Mouse (Mus musculus) limb, embryonic 10.5 days (tissue): ENCODE measurements around the gene Krt83. TPM values are rescaled to one million over a fixed set of nuclear protein-coding genes. Genes with fewer than 3 reads are reported as not detected.

Experiments used
- DNase-seq: peaks from one replicate; pipeline ENCODE4 v3.0.0-alpha.2; 2017; ENCODE audit warnings: low spot score
- H3K27ac ChIP-seq: fragments of 300-500 bp; sonication (generic); 2 replicates; pipeline ENCODE4 v1.5.1; 2016; ENCODE audit warnings: mild to moderate bottlenecking
- H3K27me3 ChIP-seq: fragments of 300-500 bp; sonication (generic); 2 replicates; pipeline ENCODE4 v1.6.1; 2016; ENCODE audit warnings: low read depth, mild to moderate bottlenecking; ENCODE audit not compliant: poor library complexity, severe bottlenecking
- H3K36me3 ChIP-seq: fragments of 300-500 bp; sonication (generic); 2 replicates; pipeline ENCODE4 v1.6.1; 2016; ENCODE audit warnings: mild to moderate bottlenecking, moderate library complexity
- H3K4me1 ChIP-seq: fragments of 300-500 bp; sonication (generic); 2 replicates; pipeline ENCODE4 v1.6.1; 2016
- H3K4me3 ChIP-seq: fragments of 300-500 bp; sonication (generic); 2 replicates; pipeline ENCODE4 v1.5.1; 2016; ENCODE audit warnings: mild to moderate bottlenecking, moderate library complexity
- H3K9me3 ChIP-seq: fragments of 300-500 bp; sonication (generic); replicated peaks from 2 replicates; pipeline ENCODE4 v1.6.1; 2016; ENCODE audit warnings: mild to moderate bottlenecking
- WGBS: fragments of 180-500 bp; shearing (Covaris S2); methylation state at CpG from one replicate; pipeline ENCODE4 v1.1.7; 2016; 5-methylcytosine and 5-hydroxymethylcytosine counted together
- polyA plus RNA-seq: library from polyadenylated mRNA; unstranded; fragments of >200 nt; fragmentation: Nextera tagmentation; extraction: Ambion mirVana; gene quantifications from 2 replicates; pipeline ENCODE4 v1.2.1, GENCODE M21; 2016

Gene Krt83
- polyA plus RNA-seq, 1 experiment from 2014 or later = not detected

- Histone ChIP-seq H3K36me3 (no peaks in the 10 kb centered on the region), H3K4me3 (no peak overlapping the region), H3K27me3 (no peaks in the 10 kb centered on the region), H3K4me1 (peaks cover 12% of the 10 kb centered on the region), H3K9me3 (no peaks in the 10 kb centered on the region), H3K27ac (no peak overlapping the region)
- WGBS = 56% methylated on average over 1 of the region's 1 CpGs
- no peak for DNase-seq
Measured at GRCm38 (mm10) chr15:101494203-101494602, 2.9 kb upstream of the Krt83 start.

GRCm38 (mm10) chr15:101493713-101494112, 2.4 kb upstream of the Krt83 start:
- no peaks in the 10 kb centered on the region for H3K36me3 ChIP-seq
- H3K27ac ChIP-seq = no peak overlapping the region; the same call in 1 of the 2 replicates
- H3K27me3 ChIP-seq = no peaks in the 10 kb centered on the region
- H3K9me3 ChIP-seq = no peaks in the 10 kb centered on the region
- WGBS = 87% methylated on average over 6 of the region's 6 CpGs
- H3K4me3 ChIP-seq = no peak overlapping the region
- no peak for DNase-seq
- peaks cover 12% of the 10 kb centered on the region for H3K4me1 ChIP-seq

DNA sequence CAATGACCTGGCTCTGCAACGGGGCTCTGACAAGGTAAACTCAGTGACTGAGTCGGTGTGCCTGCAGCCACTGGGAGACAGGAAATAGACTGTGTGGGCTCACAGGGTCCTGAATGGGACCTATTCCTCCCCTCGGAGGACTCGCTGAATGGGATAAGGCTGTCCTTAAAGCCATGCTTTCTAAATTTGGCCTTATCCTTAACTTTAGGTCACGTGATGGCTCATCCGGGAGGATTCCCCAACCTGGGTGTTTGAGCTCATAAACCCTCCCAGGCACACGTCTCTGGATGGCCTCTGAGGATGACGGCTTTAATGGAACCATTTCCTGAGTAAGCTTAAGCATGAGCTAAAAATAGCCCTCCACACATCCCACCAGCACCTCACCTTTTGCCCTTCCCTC, 1.4 kb upstream of the Krt83 start:
- DNase-seq = no peak
- 58% methylated on average over 8 of the region's 8 CpGs for WGBS
- no peaks in the 10 kb centered on the region for H3K9me3 ChIP-seq
- H3K36me3 ChIP-seq = no peaks in the 10 kb centered on the region
- H3K27me3 ChIP-seq = no peaks in the 10 kb centered on the region
- no peak overlapping the region for H3K27ac ChIP-seq
- no peak overlapping the region for H3K4me3 ChIP-seq
- peaks cover 12% of the 10 kb centered on the region for H3K4me1 ChIP-seq

GRCm38 (mm10) chr15:101485911-101486635, 5.2 kb downstream of the Krt83 start:
- no peaks in the 10 kb centered on the region for H3K9me3 ChIP-seq
- DNase-seq = no peak
- peaks cover 7% of the 10 kb centered on the region; the same call in 1 of the 2 replicates for H3K4me1 ChIP-seq
- no peaks in the 10 kb centered on the region for H3K36me3 ChIP-seq
- no peak overlapping the region for H3K27ac ChIP-seq
- no peak overlapping the region for H3K4me3 ChIP-seq
- WGBS = 80% methylated on average over 11 of the region's 11 CpGs
- H3K27me3 ChIP-seq = no peaks in the 10 kb centered on the region

DNA sequence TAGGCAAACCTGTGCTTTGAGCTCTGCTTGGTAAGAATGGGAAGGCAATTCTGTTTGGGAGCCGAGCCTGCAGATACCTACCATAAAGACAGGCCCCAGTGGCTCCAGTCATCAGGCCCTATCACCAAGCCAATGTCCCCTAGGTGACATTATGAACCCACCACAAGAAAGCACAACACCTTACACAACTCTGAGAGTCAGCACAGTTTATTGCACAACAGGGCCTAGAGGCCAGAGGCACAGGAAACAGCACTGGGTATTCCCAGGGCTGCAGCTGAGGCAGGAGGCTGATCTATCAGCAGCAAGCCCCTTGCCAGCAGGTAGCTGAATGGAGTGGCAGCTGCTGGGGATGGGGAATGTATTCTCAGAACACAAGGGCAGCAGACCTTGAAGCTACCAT, 6.4 kb downstream of the Krt83 start:
- H3K36me3 ChIP-seq = no peaks in the 10 kb centered on the region
- no peak overlapping the region for H3K27ac ChIP-seq
- WGBS = 67% methylated on average over 1 of the region's 1 CpGs
- H3K4me1 ChIP-seq = peaks cover 7% of the 10 kb centered on the region; the same call in 1 of the 2 replicates
- no peaks in the 10 kb centered on the region for H3K9me3 ChIP-seq
- no peak for DNase-seq
- peaks cover 5% of the 10 kb centered on the region; the same call in 1 of the 2 replicates for H3K27me3 ChIP-seq
- H3K4me3 ChIP-seq = no peak overlapping the region

DNA sequence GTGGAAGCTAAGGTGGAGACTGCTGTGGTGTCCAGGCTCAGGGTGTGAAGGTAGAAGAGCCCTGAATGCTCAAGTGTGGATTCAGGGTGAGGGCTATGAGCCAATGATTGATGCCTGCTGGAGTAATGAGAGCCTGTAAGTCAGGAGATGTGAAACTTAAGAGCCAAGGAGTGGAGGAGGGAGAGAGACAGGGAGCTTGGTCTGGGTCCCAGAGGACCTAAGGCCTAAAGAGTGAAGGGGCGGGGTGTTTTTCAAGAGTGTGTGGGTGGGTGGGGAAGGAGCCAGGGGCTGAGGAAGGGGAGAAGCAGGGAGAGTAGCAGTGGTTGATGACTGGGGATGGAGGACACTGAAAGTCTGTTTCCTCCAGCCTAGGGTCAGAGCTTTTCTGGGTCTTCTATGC, 7.7 kb downstream of the Krt83 start:
- Histone ChIP-seq H3K27ac (no peak overlapping the region), H3K27me3 (peaks cover 17% of the 10 kb centered on the region), H3K4me3 (no peak overlapping the region), H3K9me3 (no peaks in the 10 kb centered on the region), H3K4me1 (peaks cover 17% of the 10 kb centered on the region), H3K36me3 (no peaks in the 10 kb centered on the region)
- no peak for DNase-seq
- WGBS = 85% methylated on average over 1 of the region's 1 CpGs

DNA sequence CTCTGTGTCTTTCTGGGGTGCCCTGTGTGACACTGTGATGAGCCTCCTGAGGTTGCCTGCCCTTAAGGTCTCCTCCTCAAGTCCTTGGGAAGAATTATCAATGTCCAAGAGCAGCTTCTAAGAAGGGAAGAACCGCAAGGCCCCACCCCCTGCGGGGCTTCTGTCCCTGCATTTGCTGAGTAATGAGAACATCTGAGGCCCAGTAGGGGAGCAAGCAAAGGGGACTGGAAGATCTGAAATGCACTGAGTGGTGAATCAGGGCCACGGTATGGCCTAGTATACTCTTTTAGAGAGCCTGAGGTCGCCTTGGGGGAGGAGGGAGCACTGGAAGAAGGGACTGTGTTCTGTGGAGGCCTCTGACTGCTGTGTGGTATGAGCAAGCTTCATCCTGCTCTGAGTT, 9.3 kb downstream of the Krt83 start:
- Histone ChIP-seq H3K36me3 (no peaks in the 10 kb centered on the region), H3K4me1 (peaks cover 17% of the 10 kb centered on the region), H3K4me3 (no peak overlapping the region), H3K27ac (no peak overlapping the region), H3K9me3 (no peaks in the 10 kb centered on the region), H3K27me3 (peaks cover 30% of the 10 kb centered on the region)
- 48% methylated on average over 4 of the region's 4 CpGs for whole genome bisulfite sequencing
- DNase-seq = no peak

- peak overlapping the region; percentile 40 for H3K4me3 ChIP-seq
- H3K27me3 ChIP-seq = peaks cover 30% of the 10 kb centered on the region
- 40% methylated on average over 11 of the region's 11 CpGs for WGBS
- H3K36me3 ChIP-seq = no peaks in the 10 kb centered on the region
- no peak for DNase-seq
- H3K9me3 ChIP-seq = no peaks in the 10 kb centered on the region
- no peak overlapping the region for H3K27ac ChIP-seq
- H3K4me1 ChIP-seq = peaks cover 10% of the 10 kb centered on the region
Measured at GRCm38 (mm10) chr15:101479666-101480060, 11.6 kb downstream of the Krt83 start.

DNA sequence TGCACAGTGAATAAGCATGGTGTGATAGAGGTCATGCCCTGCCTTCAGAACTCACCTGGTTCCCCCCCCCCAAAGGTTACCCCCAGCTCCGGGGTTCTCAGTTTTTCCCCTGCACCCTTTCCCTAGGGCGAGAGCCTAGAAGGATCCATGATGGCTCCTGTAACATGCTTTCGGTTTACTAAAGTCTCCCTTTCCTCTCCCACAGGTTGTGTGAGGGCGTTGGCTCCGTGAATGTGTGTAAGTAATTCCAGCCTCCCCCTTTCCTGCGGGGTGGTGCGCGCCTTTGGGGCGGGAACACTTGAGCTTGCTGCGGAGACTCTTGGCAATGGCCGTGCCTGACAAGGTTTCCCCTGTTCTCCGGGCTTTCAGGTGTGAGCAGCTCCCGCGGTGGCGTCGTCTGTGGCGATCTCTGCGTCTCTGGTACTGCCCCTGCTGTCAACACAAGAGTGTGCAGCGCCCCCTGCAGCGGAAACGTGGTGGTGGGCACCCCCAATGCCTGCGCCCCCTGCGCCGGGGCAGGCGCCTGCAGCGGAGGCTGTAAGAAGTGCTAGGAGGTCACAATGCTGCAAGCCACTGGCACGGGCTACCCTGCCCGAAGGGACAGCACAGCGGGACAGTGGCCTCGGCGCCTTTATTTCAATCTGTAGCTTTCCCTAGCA, 12.2 kb downstream of the Krt83 start:
- peak; percentile 71 for DNase-seq
- Histone ChIP-seq H3K4me1 (peaks cover 10% of the 10 kb centered on the region), H3K27me3 (peaks cover 30% of the 10 kb centered on the region), H3K9me3 (no peaks in the 10 kb centered on the region), H3K27ac (no peak overlapping the region), H3K36me3 (no peaks in the 10 kb centered on the region), H3K4me3 (peak overlapping the region; percentile 40)
- WGBS = 8% methylated on average over 31 of the region's 31 CpGs

DNA sequence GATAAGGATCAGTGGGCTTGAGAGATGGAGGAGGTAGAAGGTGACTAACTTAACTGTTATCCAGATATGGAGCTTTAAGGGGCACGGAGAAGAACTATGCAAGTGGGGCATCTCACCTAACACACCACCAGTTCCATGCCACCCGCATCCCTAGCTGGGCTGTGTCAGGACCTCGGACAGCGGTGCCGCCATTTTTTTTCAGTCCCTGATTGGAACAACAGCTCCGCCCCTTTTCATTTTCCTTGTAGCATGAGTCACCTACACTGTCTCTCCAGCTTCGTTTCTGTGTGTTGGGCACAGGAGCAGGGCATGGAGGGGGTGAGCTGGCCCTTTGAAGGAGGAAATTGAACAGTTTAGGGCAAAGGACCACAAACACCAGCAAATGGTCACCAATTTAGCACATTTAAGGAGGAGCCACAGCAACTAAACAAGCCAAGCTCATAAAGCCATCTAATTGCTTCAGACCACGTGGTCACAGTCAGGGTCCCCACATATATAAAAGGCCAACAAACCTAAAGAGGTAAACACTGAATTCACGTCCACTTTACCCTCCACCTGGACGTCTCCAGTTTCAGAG, 18.3 kb downstream of the Krt83 start, which contains the start of gene Krt86:
Krt86 (plus strand) TSS at position 527 of the 577 bp plus-strand sequence.
- no peaks in the 10 kb centered on the region for H3K36me3 ChIP-seq
- no peaks in the 10 kb centered on the region for H3K9me3 ChIP-seq
- H3K4me3 ChIP-seq = no peak within 1 kb of the TSS
- peak; percentile 82 for DNase-seq
- no peak within 1 kb of the TSS for H3K27ac ChIP-seq
- peaks cover 7% of the 10 kb centered on the region; the same call in 1 of the 2 replicates for H3K27me3 ChIP-seq
- no peaks in the 10 kb centered on the region for H3K4me1 ChIP-seq
- WGBS = 28% methylated on average over 10 of the region's 10 CpGs

GRCm38 (mm10) chr15:101469093-101469492, 22.2 kb downstream of the Krt83 start:
- H3K27me3 ChIP-seq = no peaks in the 10 kb centered on the region
- WGBS = 89% methylated on average over 4 of the region's 4 CpGs
- no peaks in the 10 kb centered on the region for H3K9me3 ChIP-seq
- DNase-seq = no peak
- no peak overlapping the region for H3K4me3 ChIP-seq
- no peaks in the 10 kb centered on the region for H3K36me3 ChIP-seq
- H3K27ac ChIP-seq = no peak overlapping the region
- no peaks in the 10 kb centered on the region for H3K4me1 ChIP-seq

DNA sequence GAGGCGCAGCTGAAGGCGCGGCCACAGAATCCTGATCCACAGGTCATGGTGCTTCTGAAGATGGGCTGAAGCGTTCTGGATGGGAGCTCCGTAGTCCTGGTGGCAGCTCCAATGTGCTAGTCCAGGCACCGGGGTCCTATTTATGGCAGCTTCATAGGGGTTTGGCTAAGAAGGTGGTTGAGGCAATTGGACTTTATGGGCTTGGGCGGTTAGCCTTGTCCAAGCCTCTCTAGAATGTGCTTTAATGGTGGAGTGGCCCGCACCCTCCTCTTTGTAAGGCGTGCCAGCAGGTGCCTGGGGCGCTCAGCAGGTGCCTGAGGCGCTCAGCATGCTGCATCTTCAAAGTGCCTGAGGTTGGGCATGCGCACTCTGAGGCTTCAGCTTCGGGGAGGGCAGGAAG, 27.7 kb downstream of the Krt83 start, which contains the start of gene Krt81:
Krt81 (minus strand) TSS at position 101 of the 400 bp plus-strand sequence.
- Histone ChIP-seq H3K36me3 (no peaks in the 10 kb centered on the region), H3K4me3 (no peak within 1 kb of the TSS), H3K27ac (no peak within 1 kb of the TSS), H3K27me3 (no peaks in the 10 kb centered on the region), H3K9me3 (no peaks in the 10 kb centered on the region), H3K4me1 (0 out of 2 replicates have a peak, but pooled peaks cover 4% of the 10 kb centered on the region)
- DNase-seq = no peak
- WGBS = 86% methylated on average over 13 of the region's 13 CpGs

DNA sequence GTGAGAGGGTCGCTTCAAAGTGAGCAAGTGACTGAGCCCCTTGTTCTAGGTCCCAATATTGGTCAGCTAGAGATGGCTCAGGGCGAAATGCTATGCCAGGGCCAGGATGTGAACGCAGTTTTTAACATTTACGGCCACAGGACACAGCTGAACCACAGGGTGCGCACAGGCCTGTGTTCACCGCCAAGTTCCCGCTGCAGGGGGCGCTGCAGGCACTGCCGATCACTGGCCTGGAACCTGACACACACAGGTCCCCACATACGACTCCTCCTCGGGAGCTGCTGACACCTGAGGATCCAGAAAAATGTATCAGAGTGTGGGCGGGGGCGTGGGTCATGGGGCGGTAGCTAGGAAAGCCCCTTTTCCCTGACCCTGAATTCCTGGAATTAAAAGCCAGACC, 32.0 kb downstream of the Krt83 start:
- no peaks in the 10 kb centered on the region for H3K27me3 ChIP-seq

More for the DNA sequence above, 32.0 kb downstream of the Krt83 start:
- H3K9me3 ChIP-seq = no peaks in the 10 kb centered on the region
- no peak overlapping the region for H3K4me3 ChIP-seq
- no peaks in the 10 kb centered on the region for H3K36me3 ChIP-seq
- no peak for DNase-seq
- H3K4me1 ChIP-seq = 0 out of 2 replicates have a peak, but pooled peaks cover 4% of the 10 kb centered on the region
- WGBS = 84% methylated on average over 14 of the region's 14 CpGs
- H3K27ac ChIP-seq = no peak overlapping the region
